Mouse (Mus musculus): ENCODE measurements around the gene Slco3a1. TPM values are rescaled to one million over a fixed set of nuclear protein-coding genes. Genes with fewer than 3 reads are reported as not detected.

Slco3a1 gene
- total and polyA plus RNA-seq, 2 experiments, result 2.1 to 4.3 TPM

DNA sequence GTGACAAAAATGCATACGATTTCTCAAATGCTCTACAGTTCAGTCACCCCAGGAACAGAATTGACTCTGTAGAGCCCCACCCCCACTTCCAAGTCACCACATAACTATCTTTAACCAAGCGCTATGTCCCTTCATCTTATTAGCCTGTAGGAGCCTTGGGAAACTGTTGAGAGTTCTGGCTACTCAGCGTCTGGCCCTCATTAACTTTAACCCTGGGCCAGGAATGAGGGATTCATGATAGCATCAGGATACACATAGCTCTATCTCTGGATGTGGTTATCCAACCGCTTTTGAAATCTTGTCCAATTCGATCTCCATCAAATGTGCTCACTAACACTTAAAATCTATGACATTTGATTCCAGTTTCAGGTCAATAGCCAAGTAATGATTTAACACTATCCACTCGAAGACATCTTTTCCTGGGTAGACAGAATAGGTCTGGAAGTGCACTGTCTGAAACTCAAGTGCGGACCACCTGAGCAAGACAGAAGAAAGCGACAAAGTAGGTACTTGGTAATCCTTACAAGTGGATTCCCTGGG, 1.4 kb downstream of the Slco3a1 start:
- no peaks in the 10 kb centered on the region for H3K36me3 ChIP-seq (ENCODE audit: control insufficient read depth, insufficient read depth, low read length)
- H3K9ac ChIP-seq (ENCODE audit: low read depth, low read length), result no peak overlapping the region
- H3K4me3 ChIP-seq (ENCODE audit: insufficient read depth, low read depth, low read length), result peak overlapping the region; percentile 80; the same call in 1 of the 2 replicates
- peaks cover 5% of the 10 kb centered on the region for H3K27me3 ChIP-seq (ENCODE audit: control insufficient read depth, insufficient read depth, low read length)
- H3K27ac ChIP-seq (replicated peaks; ENCODE audit: insufficient read depth, low read depth, low read length), result no peak overlapping the region
- TF ChIP-seq POLR2A (IDR thresholded peaks at IDR 0.05; ENCODE audit: extremely low read depth, insufficient read depth, low read length) (no peak), CTCF (IDR thresholded peaks at IDR 0.05; ENCODE audit: low read depth, low read length) (no peak)
- WGBS, result 51% methylated on average over 8 of the region's 8 CpGs
- no peaks in the 10 kb centered on the region; the same call in 1 of the 2 replicates for H3K79me2 ChIP-seq (ENCODE audit: control insufficient read depth, insufficient read depth, low read length)
- peak; percentile 7 for DNase-seq (ENCODE audit: extremely low read depth, low read depth, low spot score)
- no peaks in the 10 kb centered on the region for H3K4me1 ChIP-seq (ENCODE audit: control insufficient read depth, insufficient read depth, low read length)

DNA sequence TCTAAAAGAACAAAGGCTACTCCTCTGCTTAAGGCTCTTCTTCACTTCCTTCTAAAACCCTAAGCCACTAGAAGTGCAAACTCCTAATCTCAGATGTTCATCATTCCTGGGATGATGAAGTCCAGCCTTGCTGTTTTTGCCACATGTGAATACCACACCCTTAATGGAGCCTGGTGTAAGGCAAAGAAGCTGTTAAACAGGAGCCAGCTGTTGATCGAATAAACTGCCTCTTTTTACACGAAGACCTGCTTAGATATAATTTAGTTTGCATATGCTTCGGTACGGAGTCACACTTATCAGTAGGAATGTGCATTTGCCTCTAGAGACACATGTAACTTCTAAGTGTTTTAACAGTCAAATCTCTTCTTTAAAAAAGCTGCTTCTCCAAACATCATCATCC, 2.0 kb downstream of the Slco3a1 start:
- Histone ChIP-seq H3K79me2 (ENCODE audit: control insufficient read depth, insufficient read depth, low read length) (no peaks in the 10 kb centered on the region; the same call in 1 of the 2 replicates), H3K27ac (replicated peaks; ENCODE audit: insufficient read depth, low read depth, low read length) (no peak overlapping the region), H3K9ac (ENCODE audit: low read depth, low read length) (peak overlapping the region; percentile 30; the same call in 1 of the 2 replicates), H3K4me3 (ENCODE audit: insufficient read depth, low read depth, low read length) (no peak overlapping the region), H3K36me3 (ENCODE audit: control insufficient read depth, insufficient read depth, low read length) (no peaks in the 10 kb centered on the region), H3K27me3 (ENCODE audit: control insufficient read depth, insufficient read depth, low read length) (peaks cover 5% of the 10 kb centered on the region), H3K4me1 (ENCODE audit: control insufficient read depth, insufficient read depth, low read length) (no peaks in the 10 kb centered on the region)
- TF ChIP-seq POLR2A (IDR thresholded peaks at IDR 0.05; ENCODE audit: extremely low read depth, insufficient read depth, low read length) (no peak), CTCF (IDR thresholded peaks at IDR 0.05; ENCODE audit: low read depth, low read length) (no peak)
- WGBS, result 69% methylated on average over 4 of the region's 4 CpGs
- DNase-seq (ENCODE audit: extremely low read depth, low read depth, low spot score), result no peak

- Histone ChIP-seq H3K27ac (replicated peaks; ENCODE audit: insufficient read depth, low read depth, low read length) (no peak overlapping the region), H3K79me2 (ENCODE audit: control insufficient read depth, insufficient read depth, low read length) (no peaks in the 10 kb centered on the region; the same call in 1 of the 2 replicates), H3K36me3 (ENCODE audit: control insufficient read depth, insufficient read depth, low read length) (no peaks in the 10 kb centered on the region), H3K27me3 (ENCODE audit: control insufficient read depth, insufficient read depth, low read length) (peaks cover 5% of the 10 kb centered on the region), H3K9ac (ENCODE audit: low read depth, low read length) (no peak overlapping the region; the same call in 1 of the 2 replicates), H3K4me3 (ENCODE audit: insufficient read depth, low read depth, low read length) (no peak overlapping the region), H3K4me1 (ENCODE audit: control insufficient read depth, insufficient read depth, low read length) (no peaks in the 10 kb centered on the region)
- 48% methylated on average over 2 of the region's 2 CpGs for WGBS
- TF ChIP-seq CTCF (IDR thresholded peaks at IDR 0.05; ENCODE audit: low read depth, low read length), result no peak
- TF ChIP-seq POLR2A (IDR thresholded peaks at IDR 0.05; ENCODE audit: extremely low read depth, insufficient read depth, low read length), result no peak
- no peak for DNase-seq (ENCODE audit: extremely low read depth, low read depth, low spot score)
Observed at GRCm38 (mm10) chr7:74552000-74552358, 2.6 kb downstream of the Slco3a1 start.

- H3K27ac ChIP-seq (replicated peaks; ENCODE audit: insufficient read depth, low read depth, low read length), result no peak overlapping the region
- TF ChIP-seq CTCF (IDR thresholded peaks at IDR 0.05; ENCODE audit: low read depth, low read length), result no peak
Observed at GRCm38 (mm10) chr7:74551338-74551999, 3.1 kb downstream of the Slco3a1 start.

DNA sequence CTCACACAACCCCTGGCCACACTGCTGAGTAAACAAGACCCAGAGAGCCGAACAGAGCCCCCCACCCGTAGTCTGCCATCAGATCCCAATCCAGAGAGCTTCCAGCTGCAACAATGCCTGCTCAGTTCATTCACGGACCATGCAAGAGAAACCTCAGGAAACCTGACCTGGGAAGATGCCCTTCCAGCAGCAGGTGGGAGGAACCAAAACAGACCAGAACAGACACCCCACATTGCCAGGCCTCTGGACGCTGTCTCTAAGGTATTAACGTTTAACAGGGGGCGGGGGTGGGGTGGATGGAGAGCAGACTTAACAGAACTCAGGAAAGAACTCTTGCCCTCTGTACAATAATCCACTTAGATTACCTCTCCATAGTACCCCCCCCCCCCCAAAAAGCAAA, 4.9 kb downstream of the Slco3a1 start:
- TF ChIP-seq POLR2A (IDR thresholded peaks at IDR 0.05; ENCODE audit: extremely low read depth, insufficient read depth, low read length), result no peak
- TF ChIP-seq CTCF (IDR thresholded peaks at IDR 0.05; ENCODE audit: low read depth, low read length), result no peak
- WGBS, result 27% methylated on average over 6 of the region's 6 CpGs
- Histone ChIP-seq H3K9ac (ENCODE audit: low read depth, low read length) (no peak overlapping the region), H3K36me3 (ENCODE audit: control insufficient read depth, insufficient read depth, low read length) (no peaks in the 10 kb centered on the region), H3K4me3 (ENCODE audit: insufficient read depth, low read depth, low read length) (no peak overlapping the region), H3K27me3 (ENCODE audit: control insufficient read depth, insufficient read depth, low read length) (peaks cover 5% of the 10 kb centered on the region; the same call in 1 of the 2 replicates), H3K79me2 (ENCODE audit: control insufficient read depth, insufficient read depth, low read length) (no peaks in the 10 kb centered on the region; the same call in 1 of the 2 replicates), H3K4me1 (ENCODE audit: control insufficient read depth, insufficient read depth, low read length) (no peaks in the 10 kb centered on the region), H3K27ac (replicated peaks; ENCODE audit: insufficient read depth, low read depth, low read length) (no peak overlapping the region)
- DNase-seq (ENCODE audit: extremely low read depth, low read depth, low spot score), result no peak

More at GRCm38 (mm10) chr7:74551338-74551999, 3.1 kb downstream of the Slco3a1 start:
- DNase-seq (ENCODE audit: extremely low read depth, low read depth, low spot score), result no peak
- Histone ChIP-seq H3K79me2 (ENCODE audit: control insufficient read depth, insufficient read depth, low read length) (no peaks in the 10 kb centered on the region; the same call in 1 of the 2 replicates), H3K36me3 (ENCODE audit: control insufficient read depth, insufficient read depth, low read length) (no peaks in the 10 kb centered on the region), H3K4me3 (ENCODE audit: insufficient read depth, low read depth, low read length) (no peak overlapping the region), H3K4me1 (ENCODE audit: control insufficient read depth, insufficient read depth, low read length) (no peaks in the 10 kb centered on the region), H3K9ac (ENCODE audit: low read depth, low read length) (no peak overlapping the region), H3K27me3 (ENCODE audit: control insufficient read depth, insufficient read depth, low read length) (peaks cover 5% of the 10 kb centered on the region; the same call in 1 of the 2 replicates)
- 77% methylated on average over 9 of the region's 9 CpGs for WGBS

Data from liver, adult 2 months (tissue).